Mouse (Mus musculus): ENCODE results near the gene AW011738.
A peak's percentile ranks its signal among the peaks of the same experiment; 100 is the strongest.

AW011738 gene

GRCm38 (mm10) chr4:156203001-156203412, at the start of gene AW011738:
AW011738 (plus strand) TSS chr4:156203304.
- peak; percentile 36 to 50 for DNase-seq (ENCODE audit: low spot score in 2 of 2)

GRCm38 (mm10) chr4:156154771-156155170, 48.3 kb upstream of the AW011738 start:
- peak in 1 of 2 experiments; percentile 1 for DNase-seq (ENCODE audit: low spot score in 2 of 2)

- peak in 1 of 2 experiments; percentile 7 for DNase-seq (ENCODE audit: low spot score in 2 of 2)
Observed at GRCm38 (mm10) chr4:156166477-156166876, 36.6 kb upstream of the AW011738 start.

GRCm38 (mm10) chr4:156168611-156169010, 34.5 kb upstream of the AW011738 start:
- DNase-seq (ENCODE audit: low spot score in 2 of 2), result peak in 1 of 2 experiments; percentile 4

GRCm38 (mm10) chr4:156169129-156169528, 34.0 kb upstream of the AW011738 start:
- DNase-seq (ENCODE audit: low spot score in 2 of 2), result no peak

GRCm38 (mm10) chr4:156171828-156172227, 31.3 kb upstream of the AW011738 start:
- no peak for DNase-seq (ENCODE audit: low spot score in 2 of 2)

- DNase-seq (ENCODE audit: low spot score in 2 of 2), result no peak
Observed at GRCm38 (mm10) chr4:156177630-156178029, 25.5 kb upstream of the AW011738 start.

- DNase-seq (ENCODE audit: low spot score in 2 of 2), result no peak
Observed at GRCm38 (mm10) chr4:156183747-156184146, 19.4 kb upstream of the AW011738 start.

- no peak for DNase-seq (ENCODE audit: low spot score in 2 of 2)
Observed at GRCm38 (mm10) chr4:156184291-156184954, 18.7 kb upstream of the AW011738 start.

GRCm38 (mm10) chr4:156185456-156185949, 17.6 kb upstream of the AW011738 start:
- DNase-seq (ENCODE audit: low spot score in 2 of 2), result no peak

- no peak for DNase-seq (ENCODE audit: low spot score in 2 of 2)
Observed at GRCm38 (mm10) chr4:156185950-156186850, 16.9 kb upstream of the AW011738 start.

- no peak for DNase-seq (ENCODE audit: low spot score in 2 of 2)
Observed at GRCm38 (mm10) chr4:156188162-156188810, 14.8 kb upstream of the AW011738 start.

GRCm38 (mm10) chr4:156188811-156189323, 14.2 kb upstream of the AW011738 start:
- DNase-seq (ENCODE audit: low spot score in 2 of 2), result no peak

- DNase-seq (ENCODE audit: low spot score in 2 of 2), result no peak
Observed at GRCm38 (mm10) chr4:156192421-156193199, 10.5 kb upstream of the AW011738 start.

- DNase-seq (ENCODE audit: low spot score in 2 of 2), result no peak
Observed at GRCm38 (mm10) chr4:156193200-156193590, 9.9 kb upstream of the AW011738 start.

- DNase-seq (ENCODE audit: low spot score in 2 of 2), result no peak
Observed at GRCm38 (mm10) chr4:156193906-156194305, 9.2 kb upstream of the AW011738 start.

GRCm38 (mm10) chr4:156194346-156194745, 8.8 kb upstream of the AW011738 start:
- DNase-seq (ENCODE audit: low spot score in 2 of 2), result no peak

GRCm38 (mm10) chr4:156195927-156196870, 6.9 kb upstream of the AW011738 start:
- no peak for DNase-seq (ENCODE audit: low spot score in 2 of 2)

- peak; percentile 46 to 50 for DNase-seq (ENCODE audit: low spot score in 2 of 2)
Observed at GRCm38 (mm10) chr4:156197131-156197828, 5.8 kb upstream of the AW011738 start, which contains the start of gene Agrn. Agrn (minus strand) TSS chr4:156197488.
